Mouse (Mus musculus) erythroblast, embryonic 14.5 days (primary cell): Measurements from ENCODE around the gene Ctsz. TPM values are rescaled to one million over a fixed set of nuclear protein-coding genes. Genes with fewer than 3 reads are reported as not detected.

Experiments
- H3K27me3 ChIP-seq: 2 replicates; pipeline ENCODE4 v1.6.1; 2012; ENCODE audit warnings: inconsistent platforms; ENCODE audit not compliant: control insufficient read depth
- H3K36me3 ChIP-seq: 2 replicates; pipeline ENCODE4 v1.6.1; 2012; ENCODE audit warnings: mild to moderate bottlenecking, inconsistent platforms; ENCODE audit not compliant: control insufficient read depth
- H3K4me1 ChIP-seq: 2 replicates; pipeline ENCODE4 v1.6.1; 2012; ENCODE audit warnings: inconsistent platforms; ENCODE audit not compliant: control insufficient read depth
- H3K4me3 ChIP-seq: replicated peaks from 2 replicates; pipeline ENCODE3; 2012; ENCODE audit warnings: moderate library complexity, mild to moderate bottlenecking, inconsistent platforms
- H3K9me3 ChIP-seq: 2 replicates; pipeline ENCODE4 v1.6.1; 2012; ENCODE audit warnings: low read length, inconsistent platforms, mixed read lengths; ENCODE audit not compliant: control insufficient read depth
- GATA1 ChIP-seq: IDR thresholded peaks from 2 replicates; pipeline ENCODE4 v1.6.1; 2012; ENCODE audit warnings: low read length, inconsistent platforms, mixed read lengths
- TAL1 ChIP-seq: IDR thresholded peaks from 3 replicates; pipeline ENCODE4 v1.6.1; 2012; ENCODE audit warnings: low read length, inconsistent platforms, mixed read lengths
- polyA plus RNA-seq: library from polyadenylated mRNA; stranded (reverse); fragments of >175 nt; gene quantifications from 2 replicates; pipeline ENCODE4 v1.2.3, GENCODE M21; 2012

Gene Ctsz
- polyA plus RNA-seq, 1 experiment: 4.4 TPM

- Histone ChIP-seq H3K9me3 (no peaks in the 10 kb centered on the region), H3K4me1 (peaks cover 23% of the 10 kb centered on the region), H3K27me3 (peaks cover 15% of the 10 kb centered on the region), H3K4me3 (no peak overlapping the region), H3K36me3 (no peaks in the 10 kb centered on the region)
- TF ChIP-seq GATA1 (no peak), TAL1 (no peak)
These were observed 5.5 kb upstream of the Ctsz start for GRCm38 (mm10) chr2:174444359-174444758.

- TF ChIP-seq GATA1 (no peak), TAL1 (no peak)
- H3K9me3 ChIP-seq: no peaks in the 10 kb centered on the region
- peaks cover 34% of the 10 kb centered on the region for H3K4me1 ChIP-seq
- no peak overlapping the region for H3K4me3 ChIP-seq
- H3K36me3 ChIP-seq: peaks cover under 1% of the 10 kb centered on the region; the same call in 1 of the 2 replicates
- peaks cover 15% of the 10 kb centered on the region for H3K27me3 ChIP-seq
These were observed 4.2 kb upstream of the Ctsz start for GRCm38 (mm10) chr2:174443046-174443445.

GRCm38 (mm10) chr2:174442460-174442859 is 3.6 kb upstream of the Ctsz start:
- Histone ChIP-seq H3K36me3 (peaks cover 2% of the 10 kb centered on the region; the same call in 1 of the 2 replicates), H3K4me1 (peaks cover 40% of the 10 kb centered on the region), H3K9me3 (no peaks in the 10 kb centered on the region), H3K27me3 (peaks cover 15% of the 10 kb centered on the region), H3K4me3 (no peak overlapping the region)
- TF ChIP-seq TAL1 (no peak), GATA1 (no peak)

GRCm38 (mm10) chr2:174441898-174442297 is 3.1 kb upstream of the Ctsz start:
- peaks cover 11% of the 10 kb centered on the region for H3K27me3 ChIP-seq
- H3K36me3 ChIP-seq: peaks cover 6% of the 10 kb centered on the region
- no peaks in the 10 kb centered on the region for H3K9me3 ChIP-seq
- no peak for TF ChIP-seq TAL1
- no peak for TF ChIP-seq GATA1
- H3K4me1 ChIP-seq: peaks cover 46% of the 10 kb centered on the region
- H3K4me3 ChIP-seq: no peak overlapping the region

- no peak overlapping the region for H3K4me3 ChIP-seq
- peaks cover 23% of the 10 kb centered on the region for H3K36me3 ChIP-seq
- H3K27me3 ChIP-seq: peaks cover 4% of the 10 kb centered on the region
- H3K9me3 ChIP-seq: no peaks in the 10 kb centered on the region
- peaks cover 54% of the 10 kb centered on the region for H3K4me1 ChIP-seq
- TF ChIP-seq TAL1 (no peak), GATA1 (no peak)
These were observed 1.1 kb upstream of the Ctsz start for GRCm38 (mm10) chr2:174439961-174440360.

- H3K4me3 ChIP-seq: peak overlapping the region; percentile 76
- peaks cover 4% of the 10 kb centered on the region for H3K27me3 ChIP-seq
- no peak for TF ChIP-seq GATA1
- no peak for TF ChIP-seq TAL1
- H3K36me3 ChIP-seq: peaks cover 28% of the 10 kb centered on the region
- H3K9me3 ChIP-seq: no peaks in the 10 kb centered on the region
- peaks cover 58% of the 10 kb centered on the region for H3K4me1 ChIP-seq
These were observed 605 bp upstream of the Ctsz start for GRCm38 (mm10) chr2:174439450-174439838.

GRCm38 (mm10) chr2:174438181-174438580 is 658 bp downstream of the Ctsz start:
- peak overlapping the region; percentile 76 for H3K4me3 ChIP-seq
- H3K4me1 ChIP-seq: peaks cover 58% of the 10 kb centered on the region
- TF ChIP-seq GATA1 (no peak), TAL1 (no peak)
- no peaks in the 10 kb centered on the region for H3K9me3 ChIP-seq
- H3K36me3 ChIP-seq: peaks cover 39% of the 10 kb centered on the region
- peaks cover 1% of the 10 kb centered on the region; the same call in 1 of the 2 replicates for H3K27me3 ChIP-seq

GRCm38 (mm10) chr2:174437697-174437982 is 1.2 kb downstream of the Ctsz start:
- H3K27me3 ChIP-seq: no peaks in the 10 kb centered on the region; the same call in 1 of the 2 replicates
- peaks cover 42% of the 10 kb centered on the region for H3K36me3 ChIP-seq
- TF ChIP-seq GATA1: no peak
- TF ChIP-seq TAL1: no peak
- H3K4me3 ChIP-seq: peak overlapping the region; percentile 76
- H3K9me3 ChIP-seq: no peaks in the 10 kb centered on the region
- H3K4me1 ChIP-seq: peaks cover 58% of the 10 kb centered on the region

- TF ChIP-seq GATA1: no peak
- TF ChIP-seq TAL1: no peak
- H3K4me1 ChIP-seq: peaks cover 56% of the 10 kb centered on the region
- H3K9me3 ChIP-seq: no peaks in the 10 kb centered on the region
- no peak overlapping the region for H3K4me3 ChIP-seq
- H3K36me3 ChIP-seq: peaks cover 46% of the 10 kb centered on the region
- H3K27me3 ChIP-seq: no peaks in the 10 kb centered on the region; the same call in 1 of the 2 replicates
These were observed 1.7 kb downstream of the Ctsz start for GRCm38 (mm10) chr2:174436916-174437696.
